Mouse (Mus musculus): ENCODE data around the gene Figla. TPM values are rescaled to one million over a fixed set of nuclear protein-coding genes. Genes with fewer than 3 reads are reported as not detected.

Figla gene
- polyA plus RNA-seq, 1 experiment from 2014 or later, result not detected

DNA sequence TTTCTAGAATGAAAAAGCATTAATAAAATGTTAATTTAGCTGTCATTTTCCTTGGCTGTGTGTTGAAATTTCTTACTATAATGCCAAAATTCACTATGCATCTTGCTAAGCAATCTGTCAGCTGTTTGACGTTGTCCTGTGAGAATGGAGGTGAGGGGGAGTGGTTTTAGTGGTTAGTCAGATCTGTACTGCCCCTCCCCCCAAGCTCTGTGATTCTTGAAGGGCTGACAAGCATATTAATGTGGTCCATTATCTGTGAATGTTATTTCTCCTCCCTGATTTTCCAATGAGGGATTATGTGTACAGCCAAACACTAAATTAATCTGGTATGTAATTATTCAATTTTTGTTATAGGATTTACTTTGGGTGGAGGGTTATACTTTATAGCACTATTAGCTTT lies 42.5 kb downstream of the Figla start:
- Histone ChIP-seq H3K27ac (no peak overlapping the region), H3K4me2 (no peak overlapping the region), H3K4me3 (no peak overlapping the region), H3K36me3 (no peaks in the 10 kb centered on the region), H3K4me1 (replicated peaks) (0 out of 2 replicates have a peak, but pooled peaks cover 2% of the 10 kb centered on the region), H3K9me3 (replicated peaks) (no peaks in the 10 kb centered on the region), H3K9ac (no peak overlapping the region), H3K27me3 (no peaks in the 10 kb centered on the region)
- WGBS, result 3% methylated on average over 1 of the region's 1 CpGs
- ATAC-seq (replicated peaks; ENCODE audit: insufficient number of reproducible peaks, insufficient read depth, low FRiP score, low read depth), result no peak

DNA sequence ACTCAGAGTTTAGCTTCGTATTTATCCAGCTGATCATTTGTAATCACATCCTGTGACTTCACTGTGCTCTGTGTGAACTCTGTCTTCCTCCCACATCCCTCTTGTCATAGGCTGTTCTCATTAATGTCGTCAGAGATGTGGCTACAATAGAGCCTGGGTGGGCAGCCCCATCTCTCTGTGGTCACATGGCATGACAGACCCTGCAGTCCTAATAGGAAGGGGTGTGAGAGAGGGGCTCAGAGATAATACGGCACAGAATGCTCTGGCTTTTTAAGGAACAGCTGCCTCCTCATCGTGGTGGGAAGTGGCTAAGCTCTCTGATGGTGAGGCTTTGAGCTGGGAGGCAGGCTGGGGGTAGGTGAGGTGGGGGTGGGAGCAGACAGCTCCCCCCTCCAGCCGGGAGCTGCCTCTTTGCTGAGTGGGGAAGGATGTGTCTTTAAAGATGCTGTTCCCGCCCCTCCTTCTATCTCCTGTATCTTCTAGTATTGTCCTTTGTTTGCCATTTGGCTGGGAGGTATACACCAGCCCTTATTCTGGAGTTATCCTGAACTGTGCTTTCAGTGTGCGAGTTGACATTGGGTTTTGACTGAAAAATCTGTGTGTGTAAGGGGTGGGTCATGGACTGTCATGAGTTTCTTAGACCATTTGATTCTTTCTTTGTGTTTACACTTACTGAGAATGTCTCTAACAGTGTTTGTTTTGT lies 43.3 kb downstream of the Figla start:
- Histone ChIP-seq H3K36me3 (no peaks in the 10 kb centered on the region), H3K27me3 (no peaks in the 10 kb centered on the region), H3K9ac (no peak overlapping the region), H3K4me2 (no peak overlapping the region), H3K9me3 (replicated peaks) (no peaks in the 10 kb centered on the region), H3K4me1 (replicated peaks) (0 out of 2 replicates have a peak, but pooled peaks cover 2% of the 10 kb centered on the region), H3K27ac (no peak overlapping the region), H3K4me3 (no peak overlapping the region)
- ATAC-seq (replicated peaks; ENCODE audit: insufficient number of reproducible peaks, insufficient read depth, low FRiP score, low read depth), result no peak
- 29% methylated on average over 7 of the region's 7 CpGs for WGBS

DNA sequence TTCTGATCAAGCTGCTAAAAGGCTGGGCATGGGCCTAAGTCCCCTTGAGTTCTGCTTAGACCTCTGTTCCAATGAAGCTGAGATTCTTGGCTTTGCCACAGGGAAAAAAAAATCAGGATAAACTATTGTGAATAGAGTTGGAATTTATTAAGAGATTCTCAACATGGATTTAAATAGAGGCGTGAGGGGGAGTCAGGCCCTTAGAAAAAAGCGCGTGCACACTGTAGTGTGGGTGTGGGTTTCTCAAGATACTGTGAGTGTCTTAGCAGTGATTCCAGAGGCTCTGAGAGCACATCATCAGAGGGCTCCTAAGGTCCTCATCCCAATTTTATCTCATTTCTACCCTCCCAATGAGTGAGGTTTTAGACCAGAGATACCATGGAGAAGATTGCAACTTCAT lies 44.2 kb downstream of the Figla start:
- no peak overlapping the region for H3K4me2 ChIP-seq
- no peak overlapping the region for H3K27ac ChIP-seq
- no peak overlapping the region for H3K9ac ChIP-seq
- no peak for ATAC-seq (replicated peaks; ENCODE audit: insufficient number of reproducible peaks, insufficient read depth, low FRiP score, low read depth)
- no peak overlapping the region for H3K4me3 ChIP-seq
- H3K36me3 ChIP-seq, result no peaks in the 10 kb centered on the region
- 85% methylated on average over 3 of the region's 3 CpGs for WGBS
- 0 out of 2 replicates have a peak, but pooled peaks cover 2% of the 10 kb centered on the region for H3K4me1 ChIP-seq (replicated peaks)
- H3K27me3 ChIP-seq, result no peaks in the 10 kb centered on the region
- H3K9me3 ChIP-seq (replicated peaks), result no peaks in the 10 kb centered on the region

DNA sequence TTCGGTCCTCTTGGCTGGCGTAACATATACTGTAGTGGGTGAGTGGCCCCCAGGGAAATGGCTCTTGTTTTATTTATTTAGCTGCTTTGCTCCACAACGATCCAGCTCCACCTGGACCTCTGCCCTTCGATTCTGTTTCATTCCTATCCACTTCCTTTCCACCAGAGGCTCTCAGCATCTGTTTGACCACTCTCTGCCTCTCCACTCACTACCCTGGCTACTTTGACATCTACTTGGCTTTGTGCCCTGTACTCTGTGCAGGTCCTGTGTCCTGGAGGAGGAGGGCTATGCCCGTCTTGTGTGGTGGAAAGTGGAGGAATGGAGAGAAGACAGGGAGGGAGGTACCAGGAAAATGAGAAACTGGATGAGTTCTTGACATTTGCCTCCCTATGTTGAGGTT lies 46.3 kb downstream of the Figla start:
- WGBS, result 45% methylated on average over 5 of the region's 5 CpGs

DNA sequence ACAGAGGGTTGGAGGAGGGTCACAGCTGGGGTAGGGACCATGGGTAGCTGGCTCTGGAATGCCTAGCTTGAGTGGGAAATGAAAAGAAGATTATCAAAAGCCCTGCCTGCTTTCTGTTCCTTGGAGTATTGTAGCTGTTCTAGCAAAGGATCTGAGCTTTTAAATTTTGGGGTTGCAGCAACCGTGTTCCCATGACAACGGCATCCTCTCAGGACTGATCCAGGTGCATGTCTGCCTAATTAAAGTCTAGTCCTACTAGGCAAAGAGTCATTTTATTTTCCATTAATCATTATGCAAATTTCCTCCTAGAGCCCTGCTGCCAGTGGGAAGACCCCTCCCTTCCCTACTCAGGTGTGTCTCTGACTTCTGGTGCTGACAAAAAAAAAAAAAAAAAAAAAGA lies 46.7 kb downstream of the Figla start:
- no peak overlapping the region for H3K9ac ChIP-seq
- no peak for ATAC-seq (replicated peaks; ENCODE audit: insufficient number of reproducible peaks, insufficient read depth, low FRiP score, low read depth)
- 0 out of 2 replicates have a peak, but pooled peaks cover 2% of the 10 kb centered on the region for H3K4me1 ChIP-seq (replicated peaks)
- H3K27me3 ChIP-seq, result no peaks in the 10 kb centered on the region
- WGBS, result 90% methylated on average over 2 of the region's 2 CpGs
- H3K27ac ChIP-seq, result no peak overlapping the region
- no peak overlapping the region for H3K4me2 ChIP-seq
- H3K4me3 ChIP-seq, result no peak overlapping the region
- no peaks in the 10 kb centered on the region for H3K9me3 ChIP-seq (replicated peaks)
- no peaks in the 10 kb centered on the region for H3K36me3 ChIP-seq

More for the DNA sequence above, 46.3 kb downstream of the Figla start:
- H3K4me3 ChIP-seq, result no peak overlapping the region
- H3K36me3 ChIP-seq, result no peaks in the 10 kb centered on the region
- 0 out of 2 replicates have a peak, but pooled peaks cover 2% of the 10 kb centered on the region for H3K4me1 ChIP-seq (replicated peaks)
- no peak overlapping the region for H3K9ac ChIP-seq
- no peak overlapping the region for H3K27ac ChIP-seq
- ATAC-seq (replicated peaks; ENCODE audit: insufficient number of reproducible peaks, insufficient read depth, low FRiP score, low read depth), result no peak
- no peak overlapping the region for H3K4me2 ChIP-seq
- no peaks in the 10 kb centered on the region for H3K9me3 ChIP-seq (replicated peaks)
- no peaks in the 10 kb centered on the region for H3K27me3 ChIP-seq

DNA sequence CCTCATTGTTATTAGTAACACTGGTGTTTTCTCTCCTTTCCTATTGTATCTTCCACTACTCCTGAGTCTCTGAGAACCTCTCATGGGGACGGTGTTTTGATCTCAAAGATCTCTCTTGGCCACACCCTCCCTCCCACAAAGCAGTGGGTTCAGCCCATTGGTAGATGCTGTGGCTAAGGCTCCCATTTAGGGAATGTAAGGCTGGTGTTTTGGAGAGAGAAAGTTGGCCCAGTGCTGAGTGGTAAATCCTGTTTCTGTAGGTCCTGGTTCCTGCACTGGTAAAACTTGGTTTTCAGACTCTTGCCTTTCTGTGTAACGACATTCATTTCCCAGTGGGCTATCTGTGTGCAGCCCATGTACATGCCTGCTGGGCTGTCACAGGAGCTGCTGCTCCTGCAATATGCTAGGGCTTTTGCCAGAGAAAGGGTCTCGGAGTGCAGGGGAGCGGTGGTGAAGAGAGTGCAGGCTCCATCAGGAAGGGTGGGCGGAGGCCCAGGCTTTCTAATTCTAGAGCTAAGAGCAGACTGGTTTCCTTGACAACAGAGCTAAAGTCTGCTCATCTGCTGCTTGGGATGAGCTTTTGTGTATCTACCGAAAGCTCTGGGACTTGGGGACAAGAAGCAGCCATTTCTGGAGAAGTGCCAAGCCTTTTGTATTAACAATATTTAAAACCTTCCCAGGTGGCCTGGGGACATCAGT lies 48.5 kb downstream of the Figla start:
- no peak overlapping the region for H3K4me3 ChIP-seq
- H3K9ac ChIP-seq, result no peak overlapping the region
- H3K27ac ChIP-seq, result no peak overlapping the region
- no peak overlapping the region for H3K4me2 ChIP-seq
- H3K4me1 ChIP-seq (replicated peaks), result 0 out of 2 replicates have a peak, but pooled peaks cover 2% of the 10 kb centered on the region
- 58% methylated on average over 6 of the region's 6 CpGs for WGBS
- H3K9me3 ChIP-seq (replicated peaks), result no peaks in the 10 kb centered on the region
- H3K27me3 ChIP-seq, result no peaks in the 10 kb centered on the region
- no peaks in the 10 kb centered on the region for H3K36me3 ChIP-seq
- ATAC-seq (replicated peaks; ENCODE audit: insufficient number of reproducible peaks, insufficient read depth, low FRiP score, low read depth), result no peak

DNA sequence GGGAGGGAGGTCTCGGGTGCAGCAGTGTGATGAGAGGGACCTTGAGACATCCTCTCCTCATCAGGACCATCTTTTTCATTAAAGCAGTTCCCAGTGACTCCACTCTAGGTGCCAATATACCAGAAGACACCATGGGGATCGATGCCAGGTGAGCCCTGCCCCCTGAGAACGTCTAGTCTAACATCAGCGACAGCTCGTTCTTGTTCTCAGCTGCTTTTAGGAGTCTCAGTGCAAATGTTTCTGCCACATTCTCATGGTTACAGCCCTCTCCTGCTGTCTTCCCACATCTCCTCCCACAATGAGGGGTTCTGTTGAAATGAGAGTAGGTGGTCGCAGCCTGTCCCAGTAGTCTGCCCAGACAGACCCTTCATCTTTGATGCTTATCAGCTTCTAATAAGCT lies 50.8 kb downstream of the Figla start:
- H3K9me3 ChIP-seq (replicated peaks), result no peaks in the 10 kb centered on the region
- ATAC-seq (replicated peaks; ENCODE audit: insufficient number of reproducible peaks, insufficient read depth, low FRiP score, low read depth), result no peak
- H3K27ac ChIP-seq, result no peak overlapping the region
- H3K36me3 ChIP-seq, result no peaks in the 10 kb centered on the region
- H3K4me1 ChIP-seq (replicated peaks), result 0 out of 2 replicates have a peak, but pooled peaks cover 2% of the 10 kb centered on the region
- no peak overlapping the region for H3K4me2 ChIP-seq
- no peak overlapping the region for H3K9ac ChIP-seq
- H3K4me3 ChIP-seq, result no peak overlapping the region
- 70% methylated on average over 6 of the region's 6 CpGs for WGBS
- no peaks in the 10 kb centered on the region for H3K27me3 ChIP-seq

DNA sequence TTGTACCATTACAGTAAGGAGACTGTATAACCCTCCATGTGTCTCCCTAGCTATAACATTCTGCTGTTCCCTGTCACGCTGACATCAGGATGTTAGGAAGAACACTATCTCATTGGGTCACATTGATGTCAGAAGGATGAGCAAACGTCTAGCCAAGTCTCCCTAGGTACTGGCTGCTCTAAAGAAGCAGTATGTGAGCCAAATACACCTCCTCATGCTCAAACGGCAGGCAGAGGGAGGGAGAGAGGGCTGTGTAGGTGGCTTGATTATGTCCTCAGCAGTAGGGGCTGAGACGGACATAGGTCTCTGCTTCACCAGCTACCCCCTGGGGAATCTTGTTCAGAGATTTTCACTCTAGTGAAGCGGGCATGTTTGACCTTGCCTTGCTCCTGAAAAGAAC lies 51.2 kb downstream of the Figla start:
- Histone ChIP-seq H3K9ac (no peak overlapping the region), H3K9me3 (replicated peaks) (no peaks in the 10 kb centered on the region), H3K4me3 (no peak overlapping the region), H3K27ac (no peak overlapping the region), H3K36me3 (no peaks in the 10 kb centered on the region), H3K4me2 (no peak overlapping the region), H3K4me1 (replicated peaks) (0 out of 2 replicates have a peak, but pooled peaks cover 2% of the 10 kb centered on the region), H3K27me3 (no peaks in the 10 kb centered on the region)
- WGBS, result 46% methylated on average over 5 of the region's 5 CpGs
- ATAC-seq (replicated peaks; ENCODE audit: insufficient number of reproducible peaks, insufficient read depth, low FRiP score, low read depth), result no peak

DNA sequence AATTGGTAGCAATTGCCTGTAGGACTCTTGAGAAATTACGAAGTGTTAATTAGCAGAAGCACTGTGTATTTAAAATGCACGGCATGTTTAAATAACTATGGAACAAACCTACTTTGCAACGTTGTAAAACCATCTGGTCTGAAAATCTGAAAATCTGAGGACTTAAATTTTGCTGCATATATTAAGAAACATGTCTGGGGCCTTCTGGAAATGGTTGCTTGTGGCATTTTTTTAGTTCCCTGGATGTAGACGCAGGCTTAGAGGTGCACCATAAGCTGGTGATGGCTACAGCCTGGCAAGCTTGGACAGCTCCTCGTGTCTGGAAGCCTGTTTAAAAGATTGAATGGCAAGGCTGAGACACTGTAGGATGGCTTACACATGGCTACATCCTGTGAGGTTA lies 53.0 kb downstream of the Figla start:
- ATAC-seq (replicated peaks; ENCODE audit: insufficient number of reproducible peaks, insufficient read depth, low FRiP score, low read depth), result no peak
- 74% methylated on average over 5 of the region's 5 CpGs for WGBS
- H3K9me3 ChIP-seq (replicated peaks), result no peaks in the 10 kb centered on the region
- no peaks in the 10 kb centered on the region for H3K36me3 ChIP-seq
- no peaks in the 10 kb centered on the region for H3K4me1 ChIP-seq (replicated peaks)
- H3K4me3 ChIP-seq, result no peak overlapping the region
- no peak overlapping the region for H3K4me2 ChIP-seq
- no peak overlapping the region for H3K9ac ChIP-seq
- no peak overlapping the region for H3K27ac ChIP-seq
- H3K27me3 ChIP-seq, result no peaks in the 10 kb centered on the region

DNA sequence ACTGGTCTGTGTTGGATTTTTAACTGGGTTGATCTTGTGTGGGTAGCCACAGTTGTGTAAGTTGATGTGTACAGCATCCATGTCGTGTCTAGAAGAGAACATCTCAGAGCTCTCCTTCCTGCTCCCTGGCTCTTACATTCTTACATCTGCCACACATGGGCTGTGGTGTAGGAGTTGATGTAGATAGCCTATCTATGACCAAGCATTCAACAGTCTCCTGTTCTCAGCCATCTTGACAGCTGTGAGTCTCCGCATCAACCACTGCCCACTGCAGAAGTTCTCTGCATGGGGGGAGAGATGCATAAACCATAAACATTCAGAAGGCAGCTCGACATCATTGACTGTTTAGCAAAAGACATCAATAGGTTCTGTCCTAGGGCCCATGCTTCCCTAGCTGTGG lies 53.9 kb downstream of the Figla start:
- no peak for ATAC-seq (replicated peaks; ENCODE audit: insufficient number of reproducible peaks, insufficient read depth, low FRiP score, low read depth)
- Histone ChIP-seq H3K27me3 (no peaks in the 10 kb centered on the region), H3K27ac (no peak overlapping the region), H3K4me2 (no peak overlapping the region), H3K4me3 (no peak overlapping the region), H3K36me3 (no peaks in the 10 kb centered on the region), H3K9me3 (replicated peaks) (no peaks in the 10 kb centered on the region), H3K9ac (no peak overlapping the region), H3K4me1 (replicated peaks) (no peaks in the 10 kb centered on the region)
- WGBS, result 67% methylated on average over 3 of the region's 3 CpGs

DNA sequence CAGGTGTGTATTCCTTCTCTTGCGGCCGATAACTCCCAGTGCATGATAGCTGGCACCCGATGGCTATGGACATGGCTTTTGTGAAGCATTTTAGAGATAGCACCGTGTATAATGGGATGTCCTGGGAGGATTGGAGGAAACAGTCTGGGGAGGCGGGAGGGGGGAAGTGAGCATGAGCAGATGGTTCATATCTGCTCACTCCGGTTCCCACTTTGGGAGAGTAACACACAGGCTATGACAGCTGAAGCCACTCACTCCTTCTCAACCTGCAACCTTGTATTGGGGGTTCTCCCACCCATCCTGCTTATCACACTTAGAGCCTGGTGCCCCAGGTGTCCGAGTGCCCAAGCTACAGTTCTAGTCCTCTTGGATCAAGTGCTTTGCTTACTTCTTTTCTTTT lies 54.3 kb downstream of the Figla start:
- Histone ChIP-seq H3K36me3 (no peaks in the 10 kb centered on the region), H3K4me1 (replicated peaks) (no peaks in the 10 kb centered on the region), H3K27me3 (no peaks in the 10 kb centered on the region), H3K27ac (no peak overlapping the region), H3K9me3 (replicated peaks) (no peaks in the 10 kb centered on the region), H3K9ac (no peak overlapping the region), H3K4me3 (no peak overlapping the region), H3K4me2 (no peak overlapping the region)
- no peak for ATAC-seq (replicated peaks; ENCODE audit: insufficient number of reproducible peaks, insufficient read depth, low FRiP score, low read depth)
- WGBS, result 64% methylated on average over 7 of the region's 7 CpGs

All from heart, embryonic 15.5 days (tissue).